Mouse (Mus musculus) brown adipose tissue, adult 24 weeks (tissue): ENCODE results near the gene Sdf2l1. TPM values are rescaled to one million over a fixed set of nuclear protein-coding genes. Genes with fewer than 3 reads are reported as not detected.

ENCODE experiments used
- H3K27ac ChIP-seq: fragments of 200-500 bp; replicated peaks from 2 replicates; pipeline ENCODE4 v1.5.1; 2012; ENCODE audit warnings: low read depth, mild to moderate bottlenecking, low read length
- H3K4me1 ChIP-seq: fragments of 200-500 bp; 2 replicates; pipeline ENCODE4 v1.6.1; 2012; ENCODE audit warnings: low read length, mixed read lengths; ENCODE audit not compliant: control insufficient read depth, insufficient read depth, insufficient read length
- H3K4me3 ChIP-seq: fragments of 200-500 bp; 2 replicates; pipeline ENCODE4 v1.5.1; 2012; ENCODE audit warnings: low read depth, mild to moderate bottlenecking, low read length, moderate library complexity; ENCODE audit not compliant: insufficient read depth
- polyA plus RNA-seq: library from polyadenylated mRNA; stranded (reverse); fragments of >200 nt; gene quantifications from 2 replicates; pipeline ENCODE4 v1.2.4, GENCODE M21; 2012; ENCODE audit not compliant: missing spikeins, insufficient read depth, insufficient read length

The Sdf2l1 gene
- polyA plus RNA-seq, 1 experiment = 4.7 TPM

DNA sequence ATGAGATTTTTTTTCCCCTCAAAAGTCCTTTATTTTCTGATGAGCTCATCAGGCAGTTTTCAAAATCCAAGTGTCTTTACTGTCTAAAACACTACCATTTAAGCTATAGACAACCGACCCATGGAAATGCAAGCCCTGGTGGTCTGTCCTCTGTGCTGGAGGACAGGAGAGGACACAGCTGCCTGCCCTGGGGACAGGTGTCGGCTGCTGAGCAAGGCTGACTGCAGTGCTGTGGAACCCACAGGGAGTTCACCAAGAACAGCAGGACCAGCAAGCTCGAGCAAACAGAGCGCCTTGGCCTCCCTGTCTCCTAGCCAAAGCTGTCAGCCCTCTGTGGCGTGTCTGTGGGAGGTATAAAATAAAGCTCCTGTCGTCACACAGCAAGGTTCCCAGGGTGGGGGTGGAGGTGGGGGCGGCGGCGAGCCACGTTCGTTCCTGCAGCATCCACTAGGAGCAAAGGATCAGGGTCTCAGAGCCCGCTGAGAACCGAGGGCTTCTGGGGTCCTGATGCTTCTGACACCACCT is 45.5 kb downstream of the Sdf2l1 start:
- Histone ChIP-seq H3K27ac (no peak overlapping the region), H3K4me3 (no peak overlapping the region), H3K4me1 (no peaks in the 10 kb centered on the region)

DNA sequence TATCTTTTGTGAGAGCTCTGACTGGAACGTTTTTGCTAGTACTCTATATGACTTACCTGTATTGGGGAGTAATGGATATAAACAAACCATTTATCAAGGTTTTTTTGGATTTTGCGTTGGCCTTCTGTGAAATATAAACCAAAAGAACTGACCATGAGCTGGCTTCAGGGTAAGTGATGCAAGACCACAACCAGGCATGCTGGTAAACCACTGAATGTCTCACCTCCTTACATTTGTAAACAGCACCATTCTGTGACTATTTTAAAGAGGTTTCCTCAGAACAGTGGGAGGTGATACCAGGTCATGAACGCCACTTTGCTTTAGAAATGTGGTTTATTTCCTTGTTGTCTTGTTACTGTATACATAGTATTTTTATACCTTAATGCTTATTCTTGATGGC is 45.9 kb downstream of the Sdf2l1 start:
- Histone ChIP-seq H3K27ac (no peak overlapping the region), H3K4me3 (no peak overlapping the region), H3K4me1 (no peaks in the 10 kb centered on the region)

DNA sequence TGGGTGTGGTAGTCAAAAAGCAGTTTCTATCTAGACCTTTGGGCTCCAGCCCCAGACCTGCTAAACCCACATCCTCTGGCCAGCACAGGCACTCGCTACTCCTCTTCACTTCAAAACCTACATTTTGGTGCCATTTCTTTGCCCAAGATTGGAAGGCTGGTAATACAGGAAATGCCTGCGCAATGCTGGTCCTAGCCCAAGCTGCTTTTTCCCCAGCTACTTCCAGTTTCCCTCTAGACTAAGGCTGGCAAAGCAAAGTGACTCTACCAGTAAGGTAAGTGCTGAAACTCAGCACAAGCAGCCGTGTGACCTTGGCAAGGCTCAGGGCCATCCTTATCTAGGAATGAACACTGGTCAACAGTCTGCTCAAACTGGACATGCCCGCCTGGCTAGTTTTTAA is 46.5 kb downstream of the Sdf2l1 start:
- Histone ChIP-seq H3K4me3 (no peak overlapping the region), H3K4me1 (no peaks in the 10 kb centered on the region), H3K27ac (no peak overlapping the region)

DNA sequence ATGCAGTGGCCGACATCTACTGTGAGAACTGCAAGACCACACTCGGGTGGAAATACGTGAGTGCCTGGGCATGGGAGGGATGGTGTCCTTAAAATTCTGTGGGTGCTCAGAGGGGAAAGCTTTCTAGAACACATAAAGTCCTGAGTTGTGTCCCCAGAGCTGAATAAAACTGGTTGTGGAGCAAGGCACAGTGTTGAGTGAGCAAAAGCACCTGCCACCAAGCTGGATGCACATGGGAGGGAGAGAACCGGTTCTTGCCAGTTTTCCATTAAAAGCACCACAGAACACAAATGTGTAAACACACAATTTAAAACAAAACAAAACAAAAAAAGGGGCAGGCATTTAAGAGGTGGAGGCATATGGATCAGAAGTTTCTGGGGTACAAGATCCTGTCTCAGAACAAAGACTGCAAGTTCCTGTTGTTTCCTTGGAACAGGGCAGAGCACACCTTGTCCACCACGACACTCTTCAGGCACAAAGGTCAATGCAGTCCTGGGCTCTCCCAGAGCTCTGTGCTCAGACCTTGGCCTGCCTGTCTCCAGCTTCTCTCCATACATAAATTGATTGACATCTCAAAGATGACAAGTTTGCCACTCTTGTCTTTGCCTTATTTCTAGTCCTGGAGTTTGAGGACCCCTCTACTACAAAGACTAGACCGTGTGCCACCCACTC is 49.9 kb downstream of the Sdf2l1 start:
- no peaks in the 10 kb centered on the region for H3K4me1 ChIP-seq
- no peak overlapping the region for H3K27ac ChIP-seq
- no peak overlapping the region for H3K4me3 ChIP-seq

Other genes starting within 250 kb of the Sdf2l1 start
- gene Ppm1f, start 235.9 kb downstream of the Sdf2l1 start, polyA plus RNA-seq = 10.7 and 12.8 TPM in 2 replicates
- 76.5 and 81.1 TPM in 2 replicates for gene Mapk1, start 149.0 kb downstream of the Sdf2l1 start, polyA plus RNA-seq
- 1.0 and 3.8 TPM in 2 replicates for gene Ypel1, start 62.7 kb downstream of the Sdf2l1 start, polyA plus RNA-seq
- 48.5 and 51.7 TPM in 2 replicates for gene Ppil2, start 21.1 kb downstream of the Sdf2l1 start, polyA plus RNA-seq
- not detected in 2 replicates for gene 2610318N02Rik, start 7.2 kb downstream of the Sdf2l1 start, polyA plus RNA-seq
- gene Ydjc, start 12.2 kb upstream of the Sdf2l1 start, polyA plus RNA-seq = not detected in 2 replicates
- gene Ccdc116, start 14.8 kb upstream of the Sdf2l1 start, polyA plus RNA-seq = not detected in 2 replicates
- 142 and 156 TPM in 2 replicates for gene Ube2l3, start 70.3 kb upstream of the Sdf2l1 start, polyA plus RNA-seq
- gene Rimbp3, start 76.2 kb upstream of the Sdf2l1 start, polyA plus RNA-seq = not detected in 2 replicates
- 0.54 and 0.71 TPM in 2 replicates for gene Hic2, start 101.2 kb upstream of the Sdf2l1 start, polyA plus RNA-seq
- gene Tmem191c, start 143.7 kb upstream of the Sdf2l1 start, polyA plus RNA-seq = not detected in 2 replicates
- not detected in 2 replicates for gene Serpind1, start 199.0 kb upstream of the Sdf2l1 start, polyA plus RNA-seq